Mouse (Mus musculus): ENCODE measurements around the gene Rem2. TPM values are rescaled to one million over a fixed set of nuclear protein-coding genes. Genes with fewer than 3 reads are reported as not detected.
A peak's percentile ranks its signal among the peaks of the same experiment; 100 is the strongest.

The Rem2 gene
- polyA plus RNA-seq, 1 experiment from 2014 or later: not detected

DNA sequence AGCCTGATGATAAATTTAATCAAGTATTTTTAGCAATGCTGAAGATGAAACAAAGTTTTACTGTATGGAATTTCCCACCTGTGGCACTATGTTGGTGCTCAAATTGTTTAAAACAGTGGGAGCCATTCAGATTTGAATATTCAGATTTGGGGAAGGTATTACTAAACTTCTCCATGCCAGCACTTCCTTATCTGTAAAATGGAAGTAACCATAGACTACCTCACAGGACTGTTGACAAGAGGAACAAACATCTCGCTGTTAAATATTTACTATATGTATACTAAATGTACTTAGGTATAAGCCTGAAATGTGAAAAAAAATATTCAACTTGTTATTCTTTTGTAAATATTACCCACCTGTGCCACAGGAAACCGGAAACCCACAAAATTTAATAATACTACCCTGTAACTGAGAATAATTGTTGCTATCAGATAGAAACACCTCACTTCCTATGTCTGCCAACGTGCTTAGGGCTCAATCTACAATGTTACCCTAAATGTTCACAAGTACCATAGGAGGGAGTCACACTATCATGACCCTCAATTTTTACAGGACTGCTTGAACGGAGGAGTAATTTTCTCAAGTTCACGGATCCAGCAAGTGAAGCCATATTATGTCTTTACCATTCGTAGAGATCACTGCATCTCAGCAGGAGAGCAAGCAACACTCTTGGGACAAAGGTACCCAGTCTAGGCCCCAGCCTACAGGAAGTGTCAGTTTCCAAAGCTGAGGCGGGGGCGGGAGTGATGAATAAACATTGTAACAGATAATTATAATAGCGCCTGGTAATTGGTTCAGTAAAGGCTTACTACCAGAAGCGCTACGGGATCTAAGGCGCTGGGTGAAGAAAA, 12.6 kb upstream of the Rem2 start:
- peak overlapping the region; percentile 43 for H3K4me3 ChIP-seq (ENCODE audit: inconsistent target)
- peaks cover 22% of the 10 kb centered on the region for H3K36me3 ChIP-seq (ENCODE audit: inconsistent target)
- peak overlapping the region; percentile 39 for H3K27ac ChIP-seq
- no peaks in the 10 kb centered on the region; the same call in 1 of the 2 replicates for H3K79me2 ChIP-seq (ENCODE audit: inconsistent target)
- WGBS (ENCODE audit: missing documents): 1% methylated on average over 12 of the region's 12 CpGs

DNA sequence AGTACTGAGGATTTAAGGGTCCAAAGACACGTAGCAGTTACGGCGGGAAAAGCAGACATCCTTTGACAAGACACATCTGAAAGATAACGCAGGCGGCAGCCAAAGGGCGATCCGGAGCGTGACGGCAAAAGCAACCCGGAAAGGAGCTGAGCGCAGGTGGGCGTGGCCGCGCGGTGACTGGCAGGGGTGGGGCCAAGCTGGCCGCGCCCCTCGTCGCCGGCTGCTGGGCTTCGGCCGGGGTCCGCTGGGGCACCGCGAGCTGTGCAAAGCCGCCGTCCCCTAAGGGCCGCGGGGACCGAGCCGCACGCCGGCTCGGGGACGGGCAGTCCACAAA, 12.0 kb upstream of the Rem2 start, which contains the start of gene Lrp10:
Lrp10 (plus strand) TSS at position 179 of the 334 bp plus-strand sequence.
- Histone ChIP-seq H3K27ac (peak within 1 kb of the TSS; percentile 39), H3K4me3 (ENCODE audit: inconsistent target) (peak within 1 kb of the TSS; percentile 43), H3K79me2 (ENCODE audit: inconsistent target) (no peaks in the 10 kb centered on the region; the same call in 1 of the 2 replicates), H3K36me3 (ENCODE audit: inconsistent target) (peaks cover 28% of the 10 kb centered on the region)
- WGBS (ENCODE audit: missing documents): 0% methylated on average over 22 of the region's 35 CpGs

DNA sequence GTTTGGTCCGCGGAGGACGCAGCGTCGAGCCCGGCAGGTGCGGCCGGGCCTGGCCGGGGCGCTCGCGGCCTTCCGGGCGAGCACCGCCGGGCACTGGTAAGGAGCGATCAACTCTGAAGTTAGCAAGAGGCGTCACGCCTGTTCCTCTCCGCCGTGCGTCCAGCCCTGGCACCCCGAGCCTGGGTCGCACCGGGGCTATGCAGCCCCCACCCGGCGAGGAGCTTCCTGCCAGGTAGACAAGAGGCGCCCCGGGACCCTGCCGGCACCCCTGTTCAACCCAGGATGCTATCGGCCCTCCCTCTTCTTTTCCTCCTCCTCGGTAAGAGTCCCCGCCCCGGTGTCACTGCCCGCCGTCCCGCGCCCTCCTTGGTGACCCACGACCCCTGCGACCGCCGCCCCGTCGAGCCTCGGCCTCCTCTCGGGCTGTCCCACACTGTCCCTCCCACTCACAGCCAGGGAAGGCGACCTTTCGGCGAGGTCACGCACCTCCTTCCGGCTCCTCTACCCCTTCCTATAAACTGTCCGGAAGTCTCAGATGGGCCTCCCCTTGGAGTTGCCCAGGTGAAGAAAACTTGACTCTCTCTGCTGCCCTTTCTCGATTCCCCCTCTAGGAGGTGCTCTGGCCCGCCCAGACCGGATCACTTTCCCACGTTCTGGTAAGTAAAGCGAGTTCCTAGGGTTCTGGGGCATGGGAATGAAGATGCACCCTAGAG, 11.5 kb upstream of the Rem2 start:
- Histone ChIP-seq H3K79me2 (ENCODE audit: inconsistent target) (no peaks in the 10 kb centered on the region; the same call in 1 of the 2 replicates), H3K27ac (no peak overlapping the region), H3K4me3 (ENCODE audit: inconsistent target) (peak overlapping the region; percentile 37), H3K36me3 (ENCODE audit: inconsistent target) (peaks cover 33% of the 10 kb centered on the region)
- WGBS (ENCODE audit: missing documents): under 1% methylated on average over 43 of the region's 57 CpGs

DNA sequence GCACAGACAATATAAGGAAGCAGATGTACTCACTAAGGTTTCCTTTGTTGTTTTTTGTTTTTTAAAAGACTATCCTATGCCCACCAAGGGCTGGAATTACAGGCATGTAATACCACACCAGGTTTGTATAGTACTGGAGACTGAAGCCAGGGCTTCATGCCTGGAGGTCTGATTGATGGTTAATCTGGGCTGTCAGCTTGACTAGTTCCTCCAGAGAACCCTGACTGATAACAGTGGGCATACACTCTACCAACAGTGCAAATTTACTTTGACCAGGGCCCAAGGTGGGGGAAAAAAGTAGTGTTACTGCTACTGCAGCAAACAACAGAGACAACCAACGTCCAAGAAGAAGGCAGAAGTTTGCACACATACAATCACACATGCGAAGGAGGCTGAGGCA, 4.4 kb upstream of the Rem2 start:
- Histone ChIP-seq H3K27ac (no peak overlapping the region), H3K36me3 (ENCODE audit: inconsistent target) (peaks cover 37% of the 10 kb centered on the region), H3K4me3 (ENCODE audit: inconsistent target) (no peak overlapping the region), H3K79me2 (ENCODE audit: inconsistent target) (no peaks in the 10 kb centered on the region; the same call in 1 of the 2 replicates)
- 96% methylated on average over 2 of the region's 2 CpGs for WGBS (ENCODE audit: missing documents)

DNA sequence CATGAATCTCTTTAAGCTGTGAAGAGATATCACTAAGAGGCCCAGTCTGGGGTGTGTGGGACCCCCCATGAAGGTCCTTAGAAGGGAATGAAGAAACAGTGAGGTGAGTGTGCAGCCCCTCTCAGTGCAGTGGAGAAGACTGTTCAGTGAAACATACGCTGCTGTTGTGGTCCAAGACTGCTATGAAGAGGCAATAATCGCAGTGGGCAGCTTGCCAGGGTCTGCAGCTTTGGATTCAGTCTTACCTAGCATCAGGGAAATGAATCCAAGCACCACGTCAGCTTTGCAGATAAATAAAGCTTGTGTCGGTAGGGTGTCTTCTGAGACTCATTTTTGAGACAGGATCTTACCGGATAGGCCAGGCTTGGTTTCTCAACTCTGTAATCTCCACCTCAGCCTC, 3.2 kb upstream of the Rem2 start:
- Histone ChIP-seq H3K36me3 (ENCODE audit: inconsistent target) (peaks cover 25% of the 10 kb centered on the region), H3K79me2 (ENCODE audit: inconsistent target) (no peaks in the 10 kb centered on the region), H3K4me3 (ENCODE audit: inconsistent target) (no peak overlapping the region), H3K27ac (no peak overlapping the region)
- WGBS (ENCODE audit: missing documents): 90% methylated on average over 5 of the region's 5 CpGs

DNA sequence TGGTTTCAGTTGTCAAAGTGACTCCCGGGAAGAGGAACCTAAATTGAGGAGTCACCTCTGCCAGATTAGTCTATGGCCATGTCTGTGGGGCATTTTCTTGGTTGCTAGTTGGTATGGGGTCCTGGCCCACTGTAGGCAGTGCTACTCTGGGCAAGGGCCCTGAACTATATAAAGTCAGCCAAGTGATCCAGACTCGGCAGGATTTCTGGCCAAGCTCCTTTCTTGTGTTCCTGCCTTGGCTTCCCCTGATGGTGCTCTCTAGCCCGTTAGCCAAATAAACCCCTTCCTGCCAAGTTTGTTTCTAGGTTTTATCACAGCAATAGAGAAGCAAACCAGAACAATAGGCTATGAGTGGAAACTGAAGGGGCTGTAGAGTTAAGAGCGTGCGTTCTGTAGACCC, 1.2 kb upstream of the Rem2 start:
- Histone ChIP-seq H3K27ac (no peak overlapping the region), H3K36me3 (ENCODE audit: inconsistent target) (peaks cover 5% of the 10 kb centered on the region; the same call in 1 of the 2 replicates), H3K79me2 (ENCODE audit: inconsistent target) (no peaks in the 10 kb centered on the region), H3K4me3 (ENCODE audit: inconsistent target) (no peak overlapping the region)
- WGBS (ENCODE audit: missing documents): 78% methylated on average over 5 of the region's 5 CpGs

DNA sequence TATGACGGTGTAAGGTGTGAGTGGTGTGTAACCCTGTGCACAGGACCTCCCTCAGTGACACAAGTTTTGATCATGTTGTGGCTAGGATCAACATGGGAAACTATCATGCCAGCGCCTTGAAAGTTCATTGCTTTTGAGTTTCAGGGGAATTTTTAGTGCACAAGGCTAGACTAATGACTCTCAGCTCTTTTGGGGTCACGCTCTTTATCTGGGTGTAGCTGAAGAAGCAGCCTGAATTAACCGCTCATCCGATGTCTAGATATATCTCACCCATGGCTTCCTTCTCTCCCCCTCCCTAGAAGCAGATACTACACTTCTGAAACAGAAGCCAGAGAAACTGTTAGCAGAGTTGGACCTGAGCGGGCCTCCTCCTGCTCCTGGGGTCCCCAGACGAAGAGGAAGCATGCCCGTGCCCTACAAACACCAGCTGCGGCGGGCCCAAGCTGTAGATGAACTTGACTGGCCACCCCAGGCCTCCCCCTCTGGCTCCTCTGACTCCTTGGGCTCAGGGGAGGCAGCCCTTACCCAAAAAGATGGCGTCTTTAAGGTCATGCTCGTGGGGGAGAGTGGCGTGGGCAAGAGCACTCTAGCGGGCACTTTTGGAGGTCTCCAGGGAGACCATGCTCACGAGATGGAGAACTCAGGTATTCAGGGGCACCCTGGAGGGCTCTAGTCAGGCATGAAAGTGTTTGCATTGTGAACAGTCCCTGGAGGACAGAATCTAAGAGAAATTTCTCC, 1.4 kb downstream of the Rem2 start:
- 95% methylated on average over 12 of the region's 15 CpGs for WGBS (ENCODE audit: missing documents)
- no peaks in the 10 kb centered on the region for H3K79me2 ChIP-seq (ENCODE audit: inconsistent target)
- H3K4me3 ChIP-seq (ENCODE audit: inconsistent target): no peak overlapping the region
- H3K27ac ChIP-seq: no peak overlapping the region
- H3K36me3 ChIP-seq (ENCODE audit: inconsistent target): no peaks in the 10 kb centered on the region

DNA sequence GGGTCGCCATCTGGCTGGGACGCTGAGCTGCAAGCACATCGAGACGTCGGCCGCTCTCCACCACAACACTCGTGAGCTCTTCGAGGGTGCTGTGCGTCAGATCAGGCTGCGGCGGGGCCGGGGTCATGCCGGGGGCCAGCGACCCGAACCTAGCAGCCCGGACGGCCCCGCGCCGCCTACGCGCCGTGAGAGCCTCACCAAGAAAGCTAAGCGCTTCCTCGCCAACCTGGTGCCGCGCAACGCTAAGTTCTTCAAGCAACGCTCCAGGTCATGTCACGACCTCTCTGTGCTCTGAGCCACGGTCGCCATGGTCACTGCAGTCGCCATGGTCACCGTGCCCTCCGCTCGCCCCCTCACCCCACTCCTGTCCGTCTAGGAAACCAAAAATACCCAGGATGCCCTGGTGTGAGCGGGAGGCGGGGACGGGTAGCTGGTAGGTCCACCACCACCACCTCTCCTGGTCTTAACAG, 3.6 kb downstream of the Rem2 start:
- Histone ChIP-seq H3K79me2 (ENCODE audit: inconsistent target) (no peaks in the 10 kb centered on the region), H3K36me3 (ENCODE audit: inconsistent target) (no peaks in the 10 kb centered on the region), H3K4me3 (ENCODE audit: inconsistent target) (no peak overlapping the region), H3K27ac (no peak overlapping the region)
- 10% methylated on average over 36 of the region's 40 CpGs for WGBS (ENCODE audit: missing documents)

DNA sequence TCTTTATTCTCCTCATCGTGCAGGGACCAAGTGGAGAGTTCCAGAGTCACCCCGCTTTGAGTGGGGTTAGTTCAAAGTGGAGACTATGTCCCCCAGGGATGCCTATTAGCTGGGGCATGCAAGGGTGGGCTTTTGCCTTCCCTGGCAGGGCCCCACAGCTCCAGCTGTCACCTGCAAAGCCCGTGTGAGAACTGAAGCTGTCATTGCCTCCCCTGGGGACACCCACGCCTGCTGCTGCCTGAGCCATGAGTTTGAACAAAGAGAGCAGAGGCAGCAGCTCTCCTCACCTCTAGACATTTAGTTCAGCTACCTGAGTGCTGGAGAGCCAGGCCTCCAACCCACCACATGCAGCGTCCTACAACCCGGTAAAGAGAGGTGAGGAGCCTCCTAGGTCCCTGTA, 4.8 kb downstream of the Rem2 start:
- Histone ChIP-seq H3K36me3 (ENCODE audit: inconsistent target) (no peaks in the 10 kb centered on the region), H3K79me2 (ENCODE audit: inconsistent target) (no peaks in the 10 kb centered on the region), H3K4me3 (ENCODE audit: inconsistent target) (no peak overlapping the region), H3K27ac (no peak overlapping the region)
- 89% methylated on average over 6 of the region's 6 CpGs for WGBS (ENCODE audit: missing documents)

DNA sequence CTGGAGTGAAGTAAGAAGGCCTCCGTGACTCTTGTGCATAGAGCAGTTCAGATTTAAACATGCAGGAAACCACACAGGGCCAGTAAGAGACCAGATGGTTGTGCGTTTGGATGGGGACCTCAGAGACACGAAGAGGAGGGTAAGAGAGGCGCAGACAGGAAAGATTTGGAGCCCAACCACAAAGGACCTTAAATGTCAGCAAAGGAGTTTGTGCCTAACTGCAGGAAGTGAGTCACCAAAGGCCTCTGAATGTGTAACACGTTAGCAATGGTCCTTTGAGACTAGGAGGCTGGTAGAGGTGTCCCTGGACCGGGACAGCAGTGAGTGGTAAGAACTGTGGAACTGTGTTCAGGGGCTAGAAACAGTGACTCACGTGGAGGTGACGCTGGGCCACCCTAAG, 5.5 kb downstream of the Rem2 start:
- Histone ChIP-seq H3K36me3 (ENCODE audit: inconsistent target) (no peaks in the 10 kb centered on the region), H3K27ac (no peak overlapping the region), H3K4me3 (ENCODE audit: inconsistent target) (no peak overlapping the region), H3K79me2 (ENCODE audit: inconsistent target) (no peaks in the 10 kb centered on the region)
- 16% methylated on average over 7 of the region's 8 CpGs for WGBS (ENCODE audit: missing documents)

DNA sequence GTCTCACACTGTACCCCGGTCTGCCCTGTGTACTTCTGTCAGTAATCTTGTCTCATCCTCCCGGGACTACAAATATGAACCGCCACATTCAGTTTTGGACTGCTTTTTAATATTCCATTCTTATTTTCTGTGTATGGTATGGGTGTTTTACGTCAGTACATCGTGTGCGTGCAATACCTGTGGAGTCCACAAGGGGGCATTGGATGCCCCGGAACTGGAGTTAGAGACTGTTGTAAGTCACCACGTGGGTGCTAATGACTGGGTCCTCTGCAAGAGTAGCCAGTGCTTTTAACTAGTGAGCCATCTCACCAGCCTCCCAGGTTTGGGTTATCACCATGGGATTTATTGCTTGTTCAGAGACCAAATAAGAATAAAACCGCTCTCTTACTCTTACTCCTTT, 6.6 kb downstream of the Rem2 start:
- 72% methylated on average over 8 of the region's 9 CpGs for WGBS (ENCODE audit: missing documents)
- no peak overlapping the region for H3K27ac ChIP-seq
- H3K79me2 ChIP-seq (ENCODE audit: inconsistent target): no peaks in the 10 kb centered on the region
- no peaks in the 10 kb centered on the region for H3K36me3 ChIP-seq (ENCODE audit: inconsistent target)
- no peak overlapping the region for H3K4me3 ChIP-seq (ENCODE audit: inconsistent target)

DNA sequence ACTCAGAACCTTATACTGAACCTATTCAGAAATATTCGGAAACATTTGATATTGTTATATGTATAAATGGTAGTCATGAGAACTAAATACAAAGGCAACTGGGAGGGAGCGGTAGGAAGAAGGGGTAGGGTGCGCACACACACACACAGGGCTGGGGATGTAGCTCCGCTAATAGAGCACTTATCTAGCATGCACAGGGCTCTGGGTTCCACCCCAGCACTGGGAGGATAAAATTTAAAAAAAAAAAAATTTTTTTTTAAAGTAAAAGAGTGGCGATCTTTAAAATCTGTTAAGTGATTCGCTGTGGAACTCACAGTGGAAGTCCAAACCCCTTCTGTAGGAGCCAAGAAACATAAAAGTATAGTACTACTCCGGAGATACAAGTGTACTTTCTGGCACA, 10.0 kb downstream of the Rem2 start:
- Histone ChIP-seq H3K4me3 (ENCODE audit: inconsistent target) (no peak overlapping the region), H3K27ac (no peak overlapping the region), H3K36me3 (ENCODE audit: inconsistent target) (no peaks in the 10 kb centered on the region), H3K79me2 (ENCODE audit: inconsistent target) (no peaks in the 10 kb centered on the region)
- 95% methylated on average over 7 of the region's 7 CpGs for WGBS (ENCODE audit: missing documents)

DNA sequence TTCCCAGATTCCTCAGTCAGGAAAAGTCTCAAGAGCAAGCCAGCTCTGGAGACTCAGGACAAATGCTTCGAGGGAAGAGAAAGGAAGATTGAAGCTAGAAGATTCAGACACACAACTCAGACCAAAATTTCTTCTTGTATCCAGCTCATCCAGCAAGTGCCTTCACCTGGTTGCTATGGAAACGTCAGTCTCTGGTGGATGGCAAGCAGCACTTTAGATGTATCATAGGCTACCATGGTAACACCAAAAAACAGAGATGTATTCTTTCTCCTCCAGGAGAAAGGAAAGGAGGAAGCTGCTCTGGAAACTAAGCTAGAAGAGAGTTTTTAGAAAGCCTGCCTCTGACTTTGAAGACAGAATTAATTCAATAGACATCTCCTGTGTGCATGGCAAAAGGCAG, 11.8 kb downstream of the Rem2 start:
- H3K79me2 ChIP-seq (ENCODE audit: inconsistent target): no peaks in the 10 kb centered on the region
- no peak overlapping the region for H3K27ac ChIP-seq
- no peaks in the 10 kb centered on the region for H3K36me3 ChIP-seq (ENCODE audit: inconsistent target)
- WGBS (ENCODE audit: missing documents): 96% methylated on average over 2 of the region's 2 CpGs
- no peak overlapping the region for H3K4me3 ChIP-seq (ENCODE audit: inconsistent target)

DNA sequence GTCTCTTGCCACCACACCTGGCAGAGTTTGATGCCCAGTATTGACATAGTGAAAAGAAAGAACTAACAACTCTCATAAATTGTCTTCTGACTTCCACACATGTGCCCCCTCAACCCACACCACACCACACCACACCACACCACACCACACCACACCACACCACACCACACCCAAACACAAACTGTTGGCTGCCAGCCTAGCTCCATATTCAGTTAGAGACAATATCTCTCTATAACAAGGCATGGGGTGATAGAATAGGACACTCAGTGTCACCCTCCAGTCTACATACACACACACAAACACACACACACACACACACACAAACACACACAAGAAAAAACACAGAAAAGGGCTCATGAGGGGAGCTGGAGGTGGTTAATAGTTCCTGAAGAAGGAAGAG, 12.4 kb downstream of the Rem2 start:
- Histone ChIP-seq H3K4me3 (ENCODE audit: inconsistent target) (no peak overlapping the region), H3K79me2 (ENCODE audit: inconsistent target) (no peaks in the 10 kb centered on the region), H3K27ac (no peak overlapping the region), H3K36me3 (ENCODE audit: inconsistent target) (no peaks in the 10 kb centered on the region)

Measured in macrophage (primary cell).